In genomic region chr6:4026367-4026766, GRCm38 (mm10) we compare ENCODE assay signal across 25 mouse cellular contexts. TPM values are rescaled to one million over a fixed set of nuclear protein-coding genes. Genes with fewer than 3 reads are reported as not detected.
"Had no signal": no experiment of that assay in that cellular context is flagged by ENCODE, and none has a peak within 500 bp of the region (broad histone marks: within the 10 kb centered on the region; RNA-seq: fewer than 3 reads in every experiment).

No protein-coding gene starts in this region.

- H3K27ac ChIP-seq: liver, embryonic 15.5 days; lung, embryonic 15.5 days; macrophage; midbrain, embryonic 10.5 days; midbrain, embryonic 12.5 days; neural tube, embryonic 13.5 days; neural tube, embryonic 15.5 days had no signal

- H3K9me3 ChIP-seq: liver, embryonic 15.5 days; lung, embryonic 15.5 days; midbrain, embryonic 10.5 days; midbrain, embryonic 12.5 days; neural tube, embryonic 13.5 days; neural tube, embryonic 15.5 days had no signal

- H3K36me3 ChIP-seq: liver, embryonic 15.5 days; lung, embryonic 15.5 days; midbrain, embryonic 10.5 days; midbrain, embryonic 12.5 days; neural tube, embryonic 13.5 days; neural tube, embryonic 15.5 days had no signal

- H3K9ac ChIP-seq: liver, embryonic 15.5 days; liver, postnatal 0 days; lung, embryonic 15.5 days; midbrain, embryonic 12.5 days; neural tube, embryonic 13.5 days; neural tube, embryonic 15.5 days had no signal

- ATAC-seq: liver, postnatal 0 days; midbrain, embryonic 16.5 days had no signal

- H3K4me3 ChIP-seq: liver, embryonic 15.5 days; lung, embryonic 15.5 days; midbrain, embryonic 10.5 days; midbrain, embryonic 12.5 days; myocyte; neural tube, embryonic 13.5 days; neural tube, embryonic 15.5 days had no signal

- DNase-seq: liver, postnatal 0 days; lung, adult 2 months; lung, postnatal 14 days; lung, postnatal 36 days; midbrain, embryonic 14.5 days; right cerebral cortex, postnatal 14 days; thymus, adult 18-20 months; thymus, postnatal 25 days; thymus, postnatal 4 days had no signal

- H3K4me2 ChIP-seq: liver, embryonic 15.5 days; lung, embryonic 15.5 days; midbrain, embryonic 12.5 days; neural tube, embryonic 13.5 days; neural tube, embryonic 15.5 days had no signal

- H3K4me1 ChIP-seq: liver, embryonic 15.5 days; lung, embryonic 15.5 days; midbrain, embryonic 10.5 days; midbrain, embryonic 12.5 days; neural tube, embryonic 13.5 days; neural tube, embryonic 15.5 days had no signal

- H3K27me3 ChIP-seq: liver, embryonic 15.5 days; lung, embryonic 15.5 days; midbrain, embryonic 12.5 days; neural tube, embryonic 13.5 days; neural tube, embryonic 15.5 days had no signal

RNA-seq across cellular contexts. Expression of gene Gngt1, which starts 32.8 kb away (rescaled TPM):
- total RNA-seq: megakaryocyte, adult 5-6 weeks; megakaryocyte-erythroid progenitor cell, adult 5-6 weeks had no signal
- polyA plus RNA-seq: liver, embryonic 15.5 days; lung, adult 2 months; lung, embryonic 15.5 days; macrophage; midbrain, embryonic 10.5 days; midbrain, embryonic 12.5 days; midbrain, embryonic 14.5 days; midbrain, embryonic 16.5 days; myocyte; neural tube, embryonic 11.5 days; neural tube, embryonic 13.5 days; neural tube, embryonic 15.5 days; spleen, adult 2 months; stomach, embryonic 14.5 days; thymus, postnatal 0 days; urinary bladder, adult 2 months had no signal

RNA-seq across cellular contexts. Expression of gene Tfpi2, which starts 37.6 kb away (rescaled TPM):
- total RNA-seq: megakaryocyte-erythroid progenitor cell, adult 5-6 weeks had no signal
- polyA plus RNA-seq: macrophage had no signal
